Mouse (Mus musculus) heart, postnatal 4 days (tissue): ENCODE data around the gene Oxsr1. TPM values are rescaled to one million over a fixed set of nuclear protein-coding genes. Genes with fewer than 3 reads are reported as not detected.
A peak's percentile ranks its signal among the peaks of the same experiment; 100 is the strongest.
"Not testable (repeated sequence)": the region's sequence is repeated elsewhere in the genome, so short reads cannot be mapped to it uniquely, and the experiment has no call there.

Source experiments
- DNase-seq: peaks from one replicate; pipeline ENCODE4 v3.0.0; 2021
- total RNA-seq, 2 experiments: library from RNA; stranded (reverse); gene quantifications; 2 replicates each; pipeline ENCODE4 v1.2.3; 2021

The Oxsr1 gene
- total RNA-seq, 2 experiments from 2014 or later: 35.5 to 36.5 TPM

GRCm38 (mm10) chr9:119268588-119269145 lies 53.6 kb downstream of the Oxsr1 start:
- no peak for DNase-seq

GRCm38 (mm10) chr9:119268120-119268519 lies 54.1 kb downstream of the Oxsr1 start:
- no peak for DNase-seq

GRCm38 (mm10) chr9:119266121-119266395 lies 56.2 kb downstream of the Oxsr1 start:
- not testable (repeated sequence) for DNase-seq

GRCm38 (mm10) chr9:119265373-119266120 lies 56.7 kb downstream of the Oxsr1 start:
- not testable (repeated sequence) for DNase-seq

- no peak for DNase-seq
These were observed 59.2 kb downstream of the Oxsr1 start for GRCm38 (mm10) chr9:119263067-119263466.

- DNase-seq: no peak
These were observed 61.4 kb downstream of the Oxsr1 start for GRCm38 (mm10) chr9:119260825-119261224.

- DNase-seq: no peak
These were observed 63.4 kb downstream of the Oxsr1 start for GRCm38 (mm10) chr9:119258785-119259184.

GRCm38 (mm10) chr9:119258128-119258527 lies 64.1 kb downstream of the Oxsr1 start:
- no peak for DNase-seq

GRCm38 (mm10) chr9:119256161-119256560 lies 66.1 kb downstream of the Oxsr1 start:
- no peak for DNase-seq

GRCm38 (mm10) chr9:119255096-119255495 lies 67.1 kb downstream of the Oxsr1 start:
- DNase-seq: no peak

GRCm38 (mm10) chr9:119254187-119254586 lies 68.0 kb downstream of the Oxsr1 start:
- no peak for DNase-seq

- DNase-seq: no peak
These were observed 74.2 kb downstream of the Oxsr1 start for GRCm38 (mm10) chr9:119247996-119248395.

- peak; percentile 58 for DNase-seq
These were observed 75.4 kb downstream of the Oxsr1 start for GRCm38 (mm10) chr9:119246826-119247225.

GRCm38 (mm10) chr9:119243981-119244380 lies 78.2 kb downstream of the Oxsr1 start:
- DNase-seq: no peak

- no peak for DNase-seq
These were observed 80.9 kb downstream of the Oxsr1 start for GRCm38 (mm10) chr9:119241169-119241865.

- DNase-seq: no peak
These were observed 81.8 kb downstream of the Oxsr1 start for GRCm38 (mm10) chr9:119240286-119240997.

- no peak for DNase-seq
These were observed 83.0 kb downstream of the Oxsr1 start for GRCm38 (mm10) chr9:119239274-119239673.

GRCm38 (mm10) chr9:119238796-119239195 lies 83.4 kb downstream of the Oxsr1 start:
- DNase-seq: no peak

GRCm38 (mm10) chr9:119231552-119231951 lies 90.7 kb downstream of the Oxsr1 start:
- DNase-seq: no peak

- DNase-seq: no peak
These were observed 91.4 kb downstream of the Oxsr1 start for GRCm38 (mm10) chr9:119230829-119231228.

- DNase-seq: no peak
These were observed 102.0 kb downstream of the Oxsr1 start for GRCm38 (mm10) chr9:119220249-119220648.

GRCm38 (mm10) chr9:119219667-119220066 lies 102.6 kb downstream of the Oxsr1 start:
- no peak for DNase-seq

- DNase-seq: not testable (repeated sequence)
These were observed 106.9 kb downstream of the Oxsr1 start for GRCm38 (mm10) chr9:119215341-119215740.
